Comparison of ENCODE assay signal across 8 mouse cellular contexts in the genomic region with DNA sequence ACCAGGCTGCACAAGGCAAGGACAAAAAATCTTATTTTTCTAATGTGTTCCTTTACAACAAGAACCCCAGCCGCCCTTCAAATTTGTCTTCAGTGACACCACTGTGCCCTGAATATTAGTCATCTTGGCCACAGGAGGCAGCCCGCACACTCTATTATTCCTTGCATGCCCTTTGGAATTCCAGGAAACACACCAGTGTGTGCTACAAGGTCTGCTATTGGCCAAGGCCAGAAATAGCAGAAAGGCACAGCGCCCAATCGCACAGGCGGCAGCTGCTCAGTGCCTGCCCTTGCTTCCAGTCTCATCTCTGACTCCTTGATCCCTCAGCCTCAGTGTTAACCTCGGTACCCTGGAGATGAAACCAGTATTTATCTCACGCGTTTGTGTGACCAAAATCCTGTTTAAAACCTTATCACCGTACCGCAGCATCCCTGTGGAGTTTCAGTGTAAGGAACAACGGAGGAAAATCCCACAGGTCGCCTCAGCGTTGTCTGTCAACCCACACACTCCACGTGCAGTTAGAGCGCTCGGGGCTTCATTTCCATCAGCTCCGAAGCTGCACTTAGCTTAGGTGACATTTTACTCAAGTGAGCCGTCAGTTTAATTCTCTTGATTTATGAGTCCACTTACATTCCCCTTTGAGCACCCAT.
DNase-seq lines count a peak whose midpoint lies in the region; ATAC-seq lines count a peak whose summit lies in the region.

No protein-coding gene starts in this region.

- H3K4me2 ChIP-seq in midbrain, embryonic 13.5 days (replicated peaks): peak overlapping the region; percentile 39

- 42% methylated on average over 18 of the region's 18 CpGs for WGBS in midbrain, embryonic 13.5 days

- H3K27me3 ChIP-seq in midbrain, embryonic 13.5 days: no peaks in the 10 kb centered on the region

- peak; percentile 25 for DNase-seq in ES-CJ7 (ENCODE audit: low read depth, low spot score)
- peak; percentile 63 for DNase-seq in brain, adult 2 months (ENCODE audit: low read depth, low spot score)
- DNase-seq in heart, adult 8-10 months (ENCODE audit: low spot score): peak; percentile 30
- peak; percentile 23 for DNase-seq in kidney, adult 18-20 months
- DNase-seq in natural killer cell, adult 2 months (ENCODE audit: low spot score in 2 of 2): no peak
- no peak for DNase-seq in layer of hippocampus, postnatal 36 days
- no peak for DNase-seq in right cerebral cortex, adult 2 months (ENCODE audit: low spot score in 2 of 2)

- H3K9me3 ChIP-seq in midbrain, embryonic 13.5 days: peaks cover 4% of the 10 kb centered on the region

- H3K4me1 ChIP-seq in midbrain, embryonic 13.5 days (replicated peaks): peaks cover 36% of the 10 kb centered on the region

- H3K4me3 ChIP-seq in midbrain, embryonic 13.5 days (replicated peaks): no peak overlapping the region

- ATAC-seq in midbrain, embryonic 13.5 days: peak; percentile 85

- H3K9ac ChIP-seq in midbrain, embryonic 13.5 days (replicated peaks): no peak overlapping the region

- H3K27ac ChIP-seq in midbrain, embryonic 13.5 days: no peak overlapping the region

- no peaks in the 10 kb centered on the region for H3K36me3 ChIP-seq in midbrain, embryonic 13.5 days

Comparison
In these comparisons a context has a peak if more than half of its experiments do, and no peak if none do; other contexts are left out.
1. DNase-seq: peak in ES-CJ7 (single experiment), brain, adult 2 months (single experiment), heart, adult 8-10 months (single experiment) and kidney, adult 18-20 months (single experiment); none in natural killer cell, adult 2 months (0 of 2), layer of hippocampus, postnatal 36 days (0 of 2) and right cerebral cortex, adult 2 months (0 of 2).